Mouse (Mus musculus): ENCODE data around the gene Slc15a3. TPM values are rescaled to one million over a fixed set of nuclear protein-coding genes. Genes with fewer than 3 reads are reported as not detected.

Slc15a3 gene
- total and polyA plus RNA-seq, 2 experiments from 2014 or later, result 0.33 to 1.3 TPM

DNA sequence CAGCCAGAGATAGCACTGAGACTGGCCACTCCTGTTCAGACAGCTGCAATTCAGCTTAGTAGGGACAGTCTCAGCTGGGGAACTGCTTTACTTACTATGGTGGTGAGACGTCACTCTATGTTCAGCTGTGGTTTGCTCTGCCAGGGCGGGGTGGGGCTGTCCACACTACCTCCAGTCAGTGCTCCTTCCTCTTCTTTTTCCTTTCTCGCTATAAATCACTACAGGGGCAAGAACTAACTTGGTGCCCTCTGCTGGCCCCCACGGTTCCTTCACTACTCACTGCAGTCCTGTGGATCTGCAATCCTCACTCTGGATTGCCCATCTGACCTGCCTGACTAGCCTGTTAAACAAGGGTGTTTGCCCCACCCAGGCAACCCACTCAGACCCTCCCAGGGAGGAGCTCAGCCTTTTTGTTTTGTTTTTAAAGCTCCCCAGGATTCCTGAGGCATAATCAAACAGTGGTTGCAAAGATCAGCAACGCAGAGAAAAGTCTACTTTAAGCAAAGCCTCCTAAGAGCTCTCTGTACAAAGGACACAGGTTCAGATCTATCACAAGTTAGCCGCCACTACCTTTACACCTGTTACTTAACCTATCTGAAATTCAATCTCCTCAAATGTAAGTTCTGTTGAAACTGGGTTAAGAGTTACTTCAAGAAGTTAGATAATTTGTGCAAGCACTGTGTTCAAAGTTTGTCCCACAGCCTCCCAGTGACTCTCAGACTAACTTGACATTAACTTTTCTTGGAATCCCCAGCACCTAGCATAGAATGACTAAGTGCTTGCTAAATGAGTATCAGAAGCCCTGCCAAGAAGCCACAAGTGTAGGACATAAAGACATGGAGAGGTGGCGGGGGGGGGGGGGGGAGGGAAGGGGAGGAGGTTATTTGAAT lies 40.8 kb downstream of the Slc15a3 start:
- no peak for ATAC-seq (ENCODE audit: low FRiP score)
- peak overlapping the region; percentile 81 for H3K4me2 ChIP-seq (ENCODE audit: low read depth, low read length, poor library complexity, severe bottlenecking)
- TF ChIP-seq CTCF (IDR thresholded peaks at IDR 0.05), result peak; percentile 51
- H3K9ac ChIP-seq (replicated peaks; ENCODE audit: low read length, poor library complexity, severe bottlenecking), result peak overlapping the region; percentile 76
- no peaks in the 10 kb centered on the region for H3K9me3 ChIP-seq (ENCODE audit: low read length)
- H3K27me3 ChIP-seq (ENCODE audit: insufficient read depth, low read length), result no peaks in the 10 kb centered on the region
- 41% methylated on average over 6 of the region's 7 CpGs for whole genome bisulfite sequencing
- no peaks in the 10 kb centered on the region for H3K36me3 ChIP-seq (ENCODE audit: insufficient read depth, low read length)
- H3K4me3 ChIP-seq (ENCODE audit: low read depth, low read length), result peak overlapping the region; percentile 66
- peak overlapping the region; percentile 32 for H3K27ac ChIP-seq (ENCODE audit: low read depth, low read length)
- peak; percentile 32 for DNase-seq (ENCODE audit: low spot score)
- peaks cover 8% of the 10 kb centered on the region for H3K4me1 ChIP-seq (ENCODE audit: insufficient read depth, low read length)

DNA sequence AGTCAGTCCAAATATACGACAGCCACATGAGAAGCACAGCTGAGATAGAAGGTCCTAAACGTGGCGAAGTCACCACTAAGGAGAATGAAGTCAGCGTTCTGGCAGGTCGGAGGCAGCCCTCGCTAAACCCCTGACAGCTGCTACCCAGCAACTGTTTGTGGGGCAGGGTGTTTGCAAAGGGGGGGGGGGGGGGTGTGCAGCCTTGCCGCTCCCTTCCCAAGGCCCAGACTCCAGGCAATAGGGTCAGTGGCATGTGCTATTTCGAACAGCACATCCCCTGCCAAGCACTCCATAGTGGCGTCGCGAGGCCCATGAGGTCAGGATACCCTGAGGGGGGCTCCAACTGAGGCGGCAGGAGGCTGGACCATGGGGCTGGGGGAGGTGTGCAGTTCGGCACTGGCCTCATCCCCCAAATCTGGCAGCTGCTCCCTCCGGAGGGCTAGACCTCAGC lies 41.5 kb downstream of the Slc15a3 start:
- peak; percentile 20 for DNase-seq (ENCODE audit: low spot score)
- Histone ChIP-seq H3K4me3 (ENCODE audit: low read depth, low read length) (peak overlapping the region; percentile 66), H3K4me2 (ENCODE audit: low read depth, low read length, poor library complexity, severe bottlenecking) (peak overlapping the region; percentile 81), H3K36me3 (ENCODE audit: insufficient read depth, low read length) (no peaks in the 10 kb centered on the region), H3K4me1 (ENCODE audit: insufficient read depth, low read length) (peaks cover 8% of the 10 kb centered on the region), H3K27ac (ENCODE audit: low read depth, low read length) (peak overlapping the region; percentile 99), H3K9me3 (ENCODE audit: low read length) (no peaks in the 10 kb centered on the region), H3K9ac (replicated peaks; ENCODE audit: low read length, poor library complexity, severe bottlenecking) (peak overlapping the region; percentile 76), H3K27me3 (ENCODE audit: insufficient read depth, low read length) (no peaks in the 10 kb centered on the region)
- no peak; the same call in none of the 2 replicates for ATAC-seq (ENCODE audit: low FRiP score)
- WGBS, result 1% methylated on average over 13 of the region's 14 CpGs
- no peak for TF ChIP-seq CTCF (IDR thresholded peaks at IDR 0.05)

DNA sequence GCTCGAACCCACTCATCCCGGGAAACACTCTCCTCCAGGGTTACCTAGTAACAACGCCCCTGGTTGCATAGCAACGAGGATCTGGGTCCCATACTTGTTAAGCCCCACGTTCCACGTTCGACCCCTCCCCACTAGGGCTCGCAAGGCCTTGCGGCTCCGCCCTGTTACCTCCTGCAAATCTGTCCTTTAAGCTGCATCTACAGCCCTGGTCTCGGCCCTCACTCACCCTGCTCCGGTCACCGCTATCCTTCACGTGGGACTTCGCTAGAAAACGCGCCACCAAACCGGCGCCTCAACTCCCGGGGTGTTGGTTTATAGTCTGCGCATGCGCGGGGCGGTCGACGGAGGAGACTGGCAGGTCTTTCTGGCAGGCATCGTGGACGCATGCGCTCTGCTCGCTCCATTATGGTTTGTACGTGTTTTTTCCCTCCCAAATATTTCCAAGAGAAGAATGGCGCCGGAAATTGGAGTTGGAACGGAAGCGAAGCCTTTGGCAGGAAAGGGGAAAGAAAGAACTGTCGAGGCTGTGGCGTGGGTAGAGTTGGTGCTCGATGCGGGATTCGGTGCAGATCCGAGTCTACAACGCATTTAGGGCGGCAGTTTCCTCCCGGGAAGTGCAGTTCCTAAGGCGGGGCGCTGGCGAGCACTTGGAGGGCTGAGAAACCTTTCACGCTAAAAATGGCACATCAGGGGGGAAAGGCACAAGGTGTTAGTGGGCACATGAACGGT lies 42.1 kb downstream of the Slc15a3 start, which contains the start of gene Tmem109:
Tmem109 (minus strand) TSS at position 576 of the 729 bp plus-strand sequence.
- Histone ChIP-seq H3K9ac (replicated peaks; ENCODE audit: low read length, poor library complexity, severe bottlenecking) (peak within 1 kb of the TSS; percentile 76), H3K27me3 (ENCODE audit: insufficient read depth, low read length) (no peaks in the 10 kb centered on the region), H3K4me2 (ENCODE audit: low read depth, low read length, poor library complexity, severe bottlenecking) (peak within 1 kb of the TSS; percentile 81), H3K4me1 (ENCODE audit: insufficient read depth, low read length) (peaks cover 8% of the 10 kb centered on the region), H3K4me3 (ENCODE audit: low read depth, low read length) (peak within 1 kb of the TSS; percentile 66), H3K27ac (ENCODE audit: low read depth, low read length) (peak within 1 kb of the TSS; percentile 99), H3K9me3 (ENCODE audit: low read length) (no peaks in the 10 kb centered on the region), H3K36me3 (ENCODE audit: insufficient read depth, low read length) (no peaks in the 10 kb centered on the region)
- ATAC-seq (ENCODE audit: low FRiP score) (peak; percentile 93), DNase-seq (ENCODE audit: low spot score) (peak; percentile 99)
- TF ChIP-seq CTCF (IDR thresholded peaks at IDR 0.05), result peak; percentile 61
- WGBS, result under 1% methylated on average over 49 of the region's 49 CpGs

DNA sequence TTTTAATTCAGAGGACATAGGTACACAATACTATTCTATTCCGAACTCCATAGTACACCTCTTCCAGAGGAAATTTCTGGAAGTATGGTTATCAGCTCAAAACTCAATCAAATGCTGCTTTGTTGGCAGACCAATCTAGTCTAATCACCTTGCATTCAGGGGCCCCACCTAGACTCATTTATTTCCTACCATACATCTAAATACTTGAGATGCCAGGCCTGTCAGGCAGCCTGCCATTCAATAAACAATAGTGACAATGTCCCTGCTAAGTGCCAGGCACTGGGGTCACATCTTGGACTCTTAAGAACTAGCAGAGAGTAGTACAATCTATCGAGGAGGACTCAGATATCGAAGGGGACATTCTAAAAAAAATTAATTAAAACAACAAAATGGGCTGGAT lies 52.7 kb downstream of the Slc15a3 start:
- no peak overlapping the region for H3K9ac ChIP-seq (replicated peaks; ENCODE audit: low read length, poor library complexity, severe bottlenecking)
- DNase-seq (ENCODE audit: low spot score) (no peak), ATAC-seq (ENCODE audit: low FRiP score) (no peak)
- no peaks in the 10 kb centered on the region for H3K9me3 ChIP-seq (ENCODE audit: low read length)
- no peaks in the 10 kb centered on the region for H3K27me3 ChIP-seq (ENCODE audit: insufficient read depth, low read length)
- H3K36me3 ChIP-seq (ENCODE audit: insufficient read depth, low read length), result no peaks in the 10 kb centered on the region
- no peak overlapping the region for H3K4me3 ChIP-seq (ENCODE audit: low read depth, low read length)
- TF ChIP-seq CTCF (IDR thresholded peaks at IDR 0.05), result no peak
- WGBS, result 90% methylated on average over 3 of the region's 3 CpGs
- no peak overlapping the region for H3K27ac ChIP-seq (ENCODE audit: low read depth, low read length)
- no peak overlapping the region for H3K4me2 ChIP-seq (ENCODE audit: low read depth, low read length, poor library complexity, severe bottlenecking)
- H3K4me1 ChIP-seq (ENCODE audit: insufficient read depth, low read length), result peaks cover 5% of the 10 kb centered on the region

DNA sequence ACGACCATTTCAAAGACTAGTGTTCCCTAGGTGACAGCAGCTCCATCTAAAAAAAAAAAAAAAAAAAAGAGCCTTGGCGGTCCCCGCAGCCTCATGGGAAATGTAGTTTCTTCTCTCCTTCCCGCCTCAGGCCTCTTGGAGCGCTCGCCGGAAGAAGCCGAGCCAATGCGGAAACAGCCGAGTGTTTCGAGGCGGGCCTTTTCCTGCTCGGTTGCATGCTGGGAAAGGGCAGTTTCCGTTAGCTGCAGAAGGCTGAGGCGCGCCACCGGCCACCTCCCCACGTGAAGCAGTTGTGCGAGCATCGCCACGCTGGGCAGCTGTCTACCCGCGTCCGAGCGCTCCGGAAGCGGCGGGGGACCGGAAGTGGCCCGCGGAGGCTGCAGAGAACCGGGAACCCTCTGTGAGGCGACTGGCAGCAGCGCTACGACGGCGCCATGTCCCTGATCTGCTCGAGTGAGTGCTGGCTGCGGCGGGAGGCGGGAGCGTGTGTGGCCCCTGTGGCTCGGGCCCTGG lies 55.5 kb downstream of the Slc15a3 start, which contains the start of gene Prpf19:
Prpf19 (plus strand) TSS at position 216 of the 513 bp plus-strand sequence.
- Histone ChIP-seq H3K4me1 (ENCODE audit: insufficient read depth, low read length) (peaks cover 5% of the 10 kb centered on the region), H3K27ac (ENCODE audit: low read depth, low read length) (peak within 1 kb of the TSS; percentile 91), H3K9ac (replicated peaks; ENCODE audit: low read length, poor library complexity, severe bottlenecking) (peak within 1 kb of the TSS; percentile 96), H3K27me3 (ENCODE audit: insufficient read depth, low read length) (no peaks in the 10 kb centered on the region), H3K4me2 (ENCODE audit: low read depth, low read length, poor library complexity, severe bottlenecking) (peak within 1 kb of the TSS; percentile 85), H3K36me3 (ENCODE audit: insufficient read depth, low read length) (peaks cover 20% of the 10 kb centered on the region), H3K9me3 (ENCODE audit: low read length) (no peaks in the 10 kb centered on the region), H3K4me3 (ENCODE audit: low read depth, low read length) (peak within 1 kb of the TSS; percentile 84)
- TF ChIP-seq CTCF (IDR thresholded peaks at IDR 0.05), result peak; percentile 49
- DNase-seq (ENCODE audit: low spot score), result peak; percentile 99
- WGBS, result under 1% methylated on average over 40 of the region's 43 CpGs
- ATAC-seq (ENCODE audit: low FRiP score), result peak; percentile 95

Data from midbrain, postnatal 0 days (tissue).